ENCODE assay signal across 21 mouse cellular contexts in the genomic region with DNA sequence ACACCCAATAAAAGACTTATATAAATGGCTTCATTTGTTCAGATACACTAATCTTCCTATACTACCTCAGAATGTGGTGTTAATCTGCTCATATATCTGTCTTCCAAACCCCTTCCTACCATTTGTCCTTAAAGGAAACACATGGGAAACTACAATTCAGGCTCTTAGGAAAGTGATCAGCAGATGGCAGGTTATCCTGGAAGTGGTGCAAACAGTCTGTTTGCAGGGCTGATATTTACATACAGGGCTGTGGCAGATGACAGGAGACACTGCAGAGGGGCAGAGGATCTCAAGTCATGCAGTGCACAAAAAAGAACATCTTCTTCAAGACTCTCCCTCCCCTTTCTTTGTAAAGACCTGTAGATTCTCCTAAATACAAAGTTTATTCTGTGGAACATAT.
"Had no signal": no experiment of that assay in that cellular context is flagged by ENCODE, and none has a peak within 500 bp of the region (broad histone marks: within the 10 kb centered on the region; RNA-seq: fewer than 3 reads in every experiment).

No protein-coding gene starts in this region.

- H3K4me1 ChIP-seq: lung, embryonic 15.5 days; megakaryocyte, embryonic 14.5 days; neural tube, embryonic 13.5 days; neural tube, embryonic 15.5 days; stomach, embryonic 15.5 days had no signal

- H3K27ac ChIP-seq: lung, embryonic 15.5 days; macrophage; neural tube, embryonic 13.5 days; neural tube, embryonic 15.5 days; stomach, embryonic 15.5 days; stomach, postnatal 0 days had no signal

- H3K27me3 ChIP-seq: lung, embryonic 15.5 days; megakaryocyte, embryonic 14.5 days; neural tube, embryonic 13.5 days; neural tube, embryonic 15.5 days; stomach, embryonic 15.5 days had no signal

- H3K9ac ChIP-seq: liver, postnatal 0 days; lung, embryonic 15.5 days; neural tube, embryonic 13.5 days; neural tube, embryonic 15.5 days; stomach, embryonic 15.5 days had no signal

- ATAC-seq: liver, postnatal 0 days; lung, postnatal 0 days; midbrain, embryonic 16.5 days had no signal

- H3K36me3 ChIP-seq: lung, embryonic 15.5 days; neural tube, embryonic 13.5 days; neural tube, embryonic 15.5 days; stomach, embryonic 15.5 days had no signal

- H3K4me2 ChIP-seq: lung, embryonic 15.5 days; midbrain, embryonic 11.5 days; neural tube, embryonic 13.5 days; neural tube, embryonic 15.5 days; stomach, embryonic 15.5 days had no signal

- H3K4me3 ChIP-seq: lung, embryonic 15.5 days; megakaryocyte, embryonic 14.5 days; myocyte; neural tube, embryonic 13.5 days; neural tube, embryonic 15.5 days; stomach, embryonic 15.5 days had no signal

- DNase-seq: liver, postnatal 0 days; lung, adult 2 months; lung, postnatal 14 days; lung, postnatal 36 days; midbrain, embryonic 14.5 days; retina, postnatal 1 day; right cerebral cortex, postnatal 14 days; thymus, adult 2 months; thymus, postnatal 25 days; thymus, postnatal 4 days had no signal

- H3K9me3 ChIP-seq: lung, embryonic 15.5 days; megakaryocyte, embryonic 14.5 days; neural tube, embryonic 13.5 days; neural tube, embryonic 15.5 days; stomach, embryonic 15.5 days had no signal
